Mouse (Mus musculus) lung, postnatal 25 days (tissue): ENCODE measurements at regions not wholly inside any gene's neighbourhood (a gene's known extent, or its start where the extent isn't known, plus 50 kb on each side); places are given as distances from the start of the nearest gene placed in this dataset.

Source experiments
- DNase-seq: peaks from one replicate; pipeline ENCODE4 v3.0.0; 2022; ENCODE audit warnings: low spot score

DNA sequence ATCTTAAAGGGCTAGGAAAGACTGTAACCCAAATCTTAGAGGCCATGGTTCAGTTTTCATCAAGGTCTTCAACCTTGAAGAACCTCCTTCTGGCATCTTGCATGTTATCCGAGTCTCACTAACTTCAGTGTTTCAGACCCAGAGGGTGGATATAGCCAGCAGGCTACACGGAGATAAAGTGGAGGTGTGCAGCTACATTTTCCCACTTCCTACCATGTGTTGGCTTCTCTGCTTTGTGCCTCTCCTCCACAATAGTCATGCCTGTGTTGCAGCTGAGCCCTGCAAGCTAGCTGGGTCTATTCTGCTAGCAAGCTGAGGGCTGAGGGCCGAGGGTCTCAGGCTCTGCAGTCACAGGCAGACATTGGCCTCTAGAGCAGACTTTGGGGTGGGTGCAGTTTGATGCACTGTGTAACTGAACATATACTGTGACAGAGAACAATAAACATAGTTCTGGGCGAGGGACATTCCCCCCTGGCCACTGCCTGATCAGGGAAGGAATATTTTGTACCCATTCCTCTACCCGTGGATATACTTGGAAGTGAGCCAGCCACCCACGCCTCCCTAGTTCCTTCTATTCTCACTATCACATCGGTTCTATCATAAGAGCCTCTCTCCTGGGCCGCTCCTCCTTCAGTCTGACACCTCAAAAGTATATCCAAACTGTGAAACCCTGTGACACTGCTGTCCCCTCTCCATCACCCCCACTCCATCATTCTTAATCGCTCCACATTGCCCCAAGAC is 152.6 kb upstream of the Mycn start:
- no peak for DNase-seq

DNA sequence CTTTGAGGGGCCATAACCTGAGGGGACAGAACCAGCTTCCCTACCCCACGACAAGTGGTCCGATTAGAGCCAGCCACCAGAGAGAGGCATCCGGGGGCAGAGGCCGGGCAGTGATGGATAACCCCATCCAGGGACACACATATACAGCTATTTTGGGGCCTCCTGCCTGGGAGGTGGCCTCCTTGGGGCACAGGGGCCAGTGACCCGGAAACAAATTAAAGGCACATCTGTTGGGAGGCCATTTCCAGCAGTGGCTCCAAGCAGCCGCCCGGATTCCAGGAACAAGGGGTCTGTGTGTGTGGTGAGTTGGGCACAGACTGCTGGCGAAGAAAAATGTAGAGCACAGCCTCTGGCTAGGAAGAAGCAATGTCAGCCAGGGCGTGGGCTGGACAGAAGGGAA is 144.2 kb upstream of the Mycn start:
- no peak for DNase-seq

DNA sequence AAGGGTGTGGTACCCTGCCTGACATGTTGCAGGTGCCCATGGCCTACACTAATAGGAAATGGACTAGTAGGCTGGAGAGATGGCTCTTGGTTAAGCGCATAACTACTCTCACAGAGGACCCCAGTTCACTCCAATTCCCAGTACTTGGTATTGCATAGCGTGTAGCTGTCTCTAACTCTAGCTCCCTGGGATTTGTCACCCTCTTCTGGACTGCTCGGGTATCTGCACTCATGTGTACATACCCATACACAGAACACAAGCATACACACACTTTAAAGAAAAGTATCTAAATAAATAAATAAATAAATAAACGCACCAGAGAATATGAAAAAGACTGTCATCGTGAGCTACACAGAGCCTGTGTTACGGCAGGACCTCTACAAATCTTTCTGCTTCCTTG is 143.8 kb upstream of the Mycn start:
- no peak for DNase-seq

DNA sequence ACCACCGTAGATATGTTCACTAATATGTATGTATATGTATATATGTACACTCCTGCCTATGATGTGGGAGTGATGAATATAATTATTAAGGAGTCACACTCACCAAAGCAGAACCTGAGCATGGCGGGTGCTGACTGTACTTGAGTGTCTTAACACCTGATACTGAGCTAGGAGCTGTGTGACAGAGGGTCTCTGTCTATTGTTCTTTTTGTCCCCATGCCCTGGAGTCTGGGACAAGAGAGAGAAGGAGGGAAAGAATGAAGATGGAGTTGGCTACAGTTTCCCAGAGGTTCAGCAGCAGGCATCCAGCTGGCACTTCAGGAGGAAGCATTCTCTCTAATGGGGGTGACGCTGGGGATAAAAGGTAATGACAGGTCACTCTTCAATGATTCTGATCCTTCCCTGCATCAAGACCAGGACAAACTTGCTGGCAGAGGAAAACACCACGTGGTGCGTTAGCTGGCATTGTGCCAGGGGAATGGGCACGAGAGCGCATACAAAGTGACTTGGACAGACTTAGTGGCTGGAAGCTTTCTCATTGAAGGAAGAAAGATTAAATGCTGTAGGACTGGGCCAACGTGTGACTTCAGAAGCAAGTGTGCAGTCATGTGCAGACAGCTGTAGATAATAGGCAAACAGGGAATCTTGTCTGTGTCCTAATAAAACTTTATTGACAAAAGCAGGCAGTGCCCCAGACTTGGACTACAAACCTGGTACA is 141.8 kb upstream of the Mycn start:
- DNase-seq, result no peak

DNA sequence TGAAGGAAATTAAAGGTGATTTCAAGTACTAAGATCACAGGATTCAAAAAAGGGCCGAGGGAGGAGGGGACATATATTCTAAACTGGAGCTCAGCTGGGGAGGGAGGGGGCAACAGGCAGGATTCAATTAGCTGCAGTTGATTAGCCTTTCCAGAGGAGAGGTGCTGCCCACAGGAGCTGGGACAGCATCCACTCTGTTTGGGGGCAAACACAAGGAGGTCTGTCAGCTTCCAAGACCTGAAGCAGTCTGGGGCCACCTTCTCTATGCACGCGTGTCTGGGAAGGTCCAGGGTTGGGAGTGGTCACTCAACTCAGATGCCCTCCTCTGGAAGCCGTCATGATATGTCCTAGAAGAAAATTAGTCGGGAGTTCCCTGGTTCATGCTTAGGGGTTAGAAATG is 139.1 kb upstream of the Mycn start:
- DNase-seq, result no peak

DNA sequence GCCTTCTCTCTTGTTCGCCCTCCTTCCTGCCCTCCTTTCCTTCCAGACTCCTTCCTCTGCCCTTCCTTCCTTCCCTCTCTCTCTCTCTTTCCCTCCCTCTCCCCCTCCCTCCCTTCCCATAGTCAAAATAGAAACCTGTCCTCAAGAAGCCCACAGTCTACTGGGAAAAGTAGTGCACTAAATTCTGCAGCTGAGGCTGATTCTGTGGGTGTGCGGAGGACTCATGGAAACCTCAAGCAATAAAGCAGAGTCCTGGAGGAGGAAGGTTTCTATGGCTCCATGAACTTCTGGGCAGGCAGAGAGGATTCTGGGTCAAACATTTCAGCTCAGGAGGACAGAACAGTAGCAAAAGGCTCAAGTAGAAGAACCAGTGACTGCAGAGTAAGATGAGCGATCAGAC is 138.1 kb upstream of the Mycn start:
- DNase-seq, result no peak

DNA sequence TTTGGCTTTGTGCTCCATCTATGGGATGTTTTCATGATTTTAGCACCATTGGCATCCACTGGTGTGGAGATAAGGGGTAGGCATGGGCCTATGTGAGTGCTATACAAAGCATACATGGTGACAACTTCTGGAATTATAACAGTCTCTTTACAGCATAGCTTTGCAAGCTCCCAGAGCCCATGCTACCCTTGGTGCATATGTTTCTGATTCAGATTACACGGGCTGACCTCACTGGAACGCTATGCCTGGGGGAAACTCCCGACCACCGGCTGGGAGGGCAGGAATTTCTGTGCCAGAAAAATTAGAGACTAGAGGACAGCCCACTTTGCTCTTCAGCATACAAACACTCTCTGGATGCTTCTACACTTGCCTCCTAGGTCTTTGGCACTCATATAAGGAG is 136.0 kb upstream of the Mycn start:
- no peak for DNase-seq

DNA sequence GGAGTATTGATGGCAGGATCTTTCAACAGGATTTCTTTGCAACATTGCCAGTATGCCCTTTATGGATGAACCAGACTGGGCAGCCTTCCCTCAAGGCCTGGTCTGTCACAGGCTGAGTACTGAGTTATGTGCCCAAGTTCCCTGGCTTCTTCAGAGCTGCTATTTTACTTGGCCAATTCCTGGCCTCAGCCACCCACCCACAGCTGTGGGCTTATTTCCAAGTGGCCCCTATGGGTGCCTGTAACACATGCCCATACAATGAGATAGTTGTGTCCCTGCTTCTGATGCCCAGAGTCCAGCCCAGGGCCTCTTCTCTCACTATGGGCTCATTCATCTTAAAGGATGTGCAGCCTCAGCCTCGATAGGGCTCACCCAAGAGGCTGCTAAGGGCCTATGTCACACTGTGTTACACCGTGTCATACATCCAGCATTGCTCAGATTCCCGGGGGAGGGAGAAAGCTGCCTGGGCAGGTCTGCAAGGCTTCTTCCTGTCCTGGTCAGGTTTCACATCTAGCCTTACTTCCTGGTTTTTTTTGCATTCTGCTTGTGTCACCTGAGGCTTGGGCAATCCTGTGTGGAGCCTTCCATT is 135.1 kb upstream of the Mycn start:
- DNase-seq, result no peak

DNA sequence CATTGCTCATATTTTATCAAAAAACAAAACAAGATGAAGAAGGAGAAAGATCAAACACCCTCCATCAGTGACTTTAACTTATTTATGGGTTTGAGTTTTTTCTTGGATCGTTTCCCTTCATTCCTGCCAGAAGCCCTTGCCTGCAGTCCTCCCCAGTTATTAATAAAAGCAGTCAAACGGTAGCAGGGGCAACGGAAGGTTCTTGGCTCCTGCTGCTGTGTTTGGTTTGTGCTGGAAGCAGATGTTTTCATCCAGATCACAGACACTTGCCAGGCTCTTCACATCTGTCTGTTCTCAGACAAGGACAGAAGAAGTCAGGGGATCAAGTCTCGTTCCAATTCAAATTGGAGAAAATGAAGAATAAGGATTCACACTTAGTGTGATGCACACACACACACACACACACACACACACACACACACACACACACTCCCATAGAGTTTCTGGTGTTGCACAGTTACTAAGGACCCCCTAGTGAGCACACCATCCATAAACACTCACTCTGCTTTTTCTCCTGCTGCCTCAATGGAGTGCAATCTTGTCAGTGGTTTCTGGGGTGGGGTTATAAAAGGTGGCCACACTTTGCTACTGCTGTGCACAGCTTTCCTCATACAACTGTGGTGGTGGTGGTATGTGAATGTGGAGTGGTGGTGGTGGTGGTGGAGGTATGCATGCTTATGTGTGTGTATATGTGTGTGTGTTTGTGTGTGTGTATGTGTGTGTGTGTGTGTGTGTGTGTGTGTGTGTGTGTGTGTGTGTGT is 131.6 kb upstream of the Mycn start:
- no peak for DNase-seq

DNA sequence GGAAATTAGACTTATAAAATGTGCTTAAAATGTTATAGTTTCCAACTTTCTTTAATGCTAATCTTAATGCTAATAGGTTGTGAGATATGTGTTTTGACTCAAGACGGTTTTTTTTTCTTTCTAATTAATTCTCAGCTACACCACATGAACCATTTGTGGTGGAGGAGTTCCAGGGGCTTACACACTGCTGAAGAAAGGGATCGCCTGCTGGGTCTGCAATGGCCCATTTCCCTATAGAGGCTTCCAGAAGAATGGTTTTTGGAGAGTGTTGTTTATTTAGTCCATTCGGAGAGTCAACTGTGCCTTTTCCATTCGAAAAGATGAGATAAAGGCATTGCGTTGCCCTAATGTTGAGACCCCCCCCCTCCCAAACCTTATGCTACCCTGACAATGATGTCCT is 125.6 kb upstream of the Mycn start:
- no peak for DNase-seq

DNA sequence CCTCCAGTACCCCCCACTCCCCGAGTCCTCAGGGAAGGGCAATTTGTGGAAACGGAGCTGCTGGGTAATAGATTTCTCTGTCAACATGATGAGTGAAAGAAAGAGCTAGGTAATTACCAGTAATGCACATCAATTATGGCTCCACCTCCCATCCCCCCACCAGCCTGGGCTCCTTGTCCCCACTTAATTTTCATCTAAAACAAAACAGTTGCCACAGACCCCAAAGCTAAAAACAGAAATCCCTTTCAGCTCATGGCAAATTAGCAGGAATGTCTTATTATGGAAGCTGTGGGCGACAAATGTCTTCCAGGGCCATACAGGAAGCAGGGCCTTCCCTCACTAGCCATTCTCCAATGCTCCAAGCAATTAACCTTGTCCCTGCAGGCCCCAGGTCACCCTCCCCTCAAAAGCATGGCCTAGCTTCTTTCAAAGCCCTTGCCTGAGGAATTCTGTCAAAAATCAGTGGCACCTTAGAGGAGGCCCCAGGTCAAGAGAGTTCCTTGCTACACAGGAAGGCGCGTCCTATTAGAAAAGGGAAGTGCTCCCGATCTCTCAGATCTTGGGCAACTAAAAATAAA is 125.0 kb upstream of the Mycn start:
- DNase-seq, result no peak

DNA sequence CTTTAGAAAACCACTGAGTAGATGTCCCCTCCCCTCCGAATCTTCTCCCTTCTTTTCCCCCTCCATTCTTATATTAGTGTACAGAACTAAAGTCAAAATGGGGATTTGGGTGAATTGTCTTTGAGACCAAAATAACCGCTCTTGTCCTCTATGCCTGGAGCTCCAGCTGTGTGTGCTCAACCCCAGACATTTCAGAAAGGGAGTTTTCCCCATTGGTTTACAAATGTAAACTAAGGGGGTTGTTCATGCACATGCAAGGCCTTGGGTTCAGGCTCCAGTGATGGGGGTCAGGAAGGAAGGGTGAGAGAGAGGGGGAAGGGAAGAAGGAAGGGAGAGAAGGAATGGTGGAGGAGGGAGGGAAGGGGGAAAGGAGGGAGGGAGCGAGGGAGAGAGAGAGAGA is 117.8 kb upstream of the Mycn start:
- DNase-seq, result no peak

DNA sequence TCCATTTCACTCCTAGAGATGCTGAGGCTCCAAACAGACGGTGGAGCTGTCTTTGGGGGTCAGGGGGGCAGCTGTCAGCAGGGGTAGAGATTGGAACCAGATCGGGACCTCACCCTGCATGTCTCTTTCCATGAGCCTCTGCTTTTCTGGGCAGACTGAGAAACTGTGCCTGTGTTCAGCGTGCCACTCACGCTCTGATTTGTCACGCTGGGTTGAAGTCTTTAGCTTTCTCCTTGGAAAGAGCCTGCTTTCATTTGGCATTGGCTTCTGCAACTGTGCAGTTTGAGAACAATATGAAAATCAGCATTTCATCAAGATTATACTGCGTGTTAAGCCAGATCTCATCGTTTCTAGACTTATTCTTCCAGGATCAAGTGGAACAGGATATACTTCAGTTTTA is 114.5 kb upstream of the Mycn start:
- DNase-seq, result no peak

DNA sequence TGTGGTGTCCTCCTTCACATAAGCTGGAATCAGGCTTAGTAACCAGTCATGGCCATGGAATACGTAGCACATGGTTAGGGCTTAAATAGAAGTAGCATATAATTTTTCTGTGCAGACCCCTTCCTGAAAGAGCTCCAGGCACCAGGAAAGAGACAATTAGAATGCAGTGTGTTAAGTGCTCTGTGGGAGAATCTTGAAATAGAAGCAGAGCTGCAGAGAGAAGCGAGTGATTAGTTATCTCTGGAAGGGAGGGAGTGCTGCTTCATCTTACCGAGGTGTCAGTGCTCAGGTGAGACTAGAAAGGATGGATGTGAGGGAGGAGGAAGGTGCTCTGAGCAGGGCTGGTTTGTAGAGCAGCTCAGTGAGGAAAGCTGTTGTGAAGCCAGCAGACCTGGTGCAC is 112.9 kb upstream of the Mycn start:
- no peak for DNase-seq

DNA sequence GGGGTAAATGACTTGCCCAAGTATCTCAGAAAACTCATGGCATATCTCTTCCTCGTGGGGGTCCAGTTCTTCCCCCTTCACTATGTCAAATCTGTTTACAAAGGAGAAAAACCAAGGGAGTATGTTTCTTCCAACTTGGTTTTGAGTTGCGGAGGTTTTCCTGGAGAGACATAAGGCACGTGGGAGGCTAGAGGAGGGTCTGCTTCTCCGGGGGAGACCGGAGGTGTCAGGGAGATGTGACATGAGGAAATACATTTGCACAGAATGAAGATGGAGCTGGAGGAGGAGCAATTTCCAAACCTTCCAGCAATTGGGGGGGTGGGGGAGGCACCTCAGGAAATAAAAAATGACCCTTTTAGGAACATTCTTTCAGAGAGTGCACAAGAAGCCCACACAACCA is 112.0 kb upstream of the Mycn start:
- no peak for DNase-seq

DNA sequence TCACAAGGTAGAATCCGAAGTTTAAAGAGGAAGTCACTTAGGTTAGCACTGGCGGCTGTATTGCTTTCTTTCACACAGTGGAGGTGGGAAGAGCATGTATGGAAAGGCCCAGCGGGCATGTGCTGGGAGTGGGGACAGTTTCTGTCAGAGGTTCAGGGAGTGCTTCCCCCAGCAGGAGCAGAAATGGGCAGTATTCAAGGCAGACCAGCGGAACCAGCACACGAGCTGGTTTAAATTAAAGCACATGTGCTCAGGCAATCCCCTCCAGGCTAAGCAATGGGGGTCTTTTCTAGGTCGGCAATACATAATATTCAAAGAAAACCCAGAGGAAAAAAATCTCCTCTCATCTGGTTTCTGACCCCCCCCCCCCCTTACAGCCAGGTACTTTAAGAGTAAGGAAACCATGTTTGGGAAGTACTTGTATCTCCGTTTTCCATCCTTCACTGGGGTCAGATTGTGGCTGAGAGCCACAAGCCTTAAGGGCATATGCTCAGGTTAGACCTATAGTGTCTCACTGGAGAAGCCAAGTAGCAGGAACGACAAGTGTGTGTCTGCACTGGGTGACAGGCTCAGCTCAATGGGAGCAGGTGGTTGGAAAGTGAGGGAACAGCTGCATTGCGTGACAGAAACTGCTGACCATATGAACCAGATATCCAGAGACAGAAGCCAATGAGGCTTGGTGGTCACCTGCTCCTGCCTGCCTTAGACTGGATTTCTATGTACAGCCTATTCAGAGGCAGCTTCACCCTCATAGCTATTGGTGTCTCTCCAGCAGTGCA is 111.3 kb upstream of the Mycn start:
- DNase-seq, result no peak

DNA sequence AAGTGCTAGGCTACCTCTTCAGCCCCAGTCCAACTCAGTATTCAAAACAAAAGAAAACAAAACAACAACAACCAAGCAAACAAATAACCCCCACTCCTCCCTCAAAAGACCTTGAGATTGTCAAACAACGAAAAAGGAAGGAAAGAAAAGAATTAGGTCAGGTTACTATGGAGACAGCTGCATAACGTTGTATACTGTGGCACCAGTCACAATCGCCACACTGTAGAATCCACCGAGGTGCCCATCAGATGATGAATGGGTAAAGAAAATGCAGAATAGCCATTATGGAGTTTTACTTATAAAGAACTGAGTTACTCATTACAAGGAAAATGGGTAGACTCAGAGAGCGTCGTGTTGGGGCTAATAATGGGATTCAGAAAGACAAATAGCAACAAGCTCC is 110.5 kb upstream of the Mycn start:
- DNase-seq, result no peak

DNA sequence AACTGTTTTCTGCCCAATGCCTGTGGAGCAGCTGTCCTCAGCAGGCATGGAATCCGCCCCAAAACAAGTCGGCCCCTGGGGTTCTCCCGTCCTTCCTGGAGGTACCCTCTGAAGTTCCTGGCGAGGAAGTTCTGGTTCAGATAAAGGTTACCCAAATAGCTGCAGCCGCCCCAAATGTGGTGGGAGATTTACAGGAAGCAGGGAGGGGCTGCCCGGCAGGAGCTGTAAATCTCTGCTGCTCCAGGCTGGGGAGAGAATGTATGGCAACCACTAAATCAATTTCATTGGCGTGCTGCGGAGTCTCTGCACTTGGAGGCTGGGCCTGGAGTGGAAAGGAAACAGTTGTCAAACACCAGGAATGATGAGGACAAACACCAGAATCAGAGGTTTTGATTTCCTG is 107.9 kb upstream of the Mycn start:
- no peak for DNase-seq

DNA sequence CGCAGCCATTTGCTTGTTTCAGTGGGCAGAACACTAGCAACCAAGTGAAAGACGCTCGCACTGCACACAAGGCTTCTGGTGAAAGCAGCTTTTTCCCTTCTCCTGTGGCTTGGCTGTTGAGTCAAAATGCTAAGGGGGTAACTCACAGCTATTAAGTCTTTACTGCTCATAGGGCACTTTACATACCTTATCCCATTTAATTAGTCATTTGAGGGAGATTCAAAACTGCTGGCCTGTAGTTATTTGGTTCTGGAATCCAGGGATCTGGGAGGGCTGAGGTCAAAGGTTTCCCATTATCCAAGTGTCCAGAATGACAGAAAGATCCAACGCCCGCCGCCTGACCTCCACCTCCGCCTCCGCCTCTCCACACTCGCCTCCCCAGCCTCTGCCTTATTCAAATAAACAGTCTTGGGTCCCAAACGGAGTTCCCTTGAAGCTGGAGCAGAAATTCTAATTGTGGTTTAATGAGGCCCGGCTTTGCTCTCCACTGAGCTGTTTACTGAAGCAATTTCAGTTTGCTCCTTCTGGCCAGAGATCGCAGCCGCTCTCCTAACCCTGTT is 106.5 kb upstream of the Mycn start:
- DNase-seq, result no peak

DNA sequence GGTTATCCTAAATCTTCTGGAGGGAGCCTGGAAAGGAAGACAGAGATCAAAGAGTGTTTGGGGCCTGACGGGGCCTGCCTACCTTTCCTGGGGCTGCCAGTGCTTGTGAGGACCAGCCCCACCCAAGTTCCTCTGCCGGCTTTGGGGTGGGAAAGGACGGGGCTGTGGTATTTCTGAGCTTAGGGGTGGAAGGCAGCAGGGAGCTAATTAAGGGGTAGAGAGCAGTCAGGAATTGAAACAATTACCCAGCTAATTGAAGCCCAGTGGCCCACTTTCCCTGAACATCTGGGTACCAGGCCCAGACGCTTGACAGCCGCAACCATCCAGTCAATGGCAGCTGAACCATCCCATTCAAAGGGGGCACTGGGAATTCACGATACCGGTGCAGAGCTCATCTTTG is 101.2 kb upstream of the Mycn start:
- DNase-seq, result no peak

DNA sequence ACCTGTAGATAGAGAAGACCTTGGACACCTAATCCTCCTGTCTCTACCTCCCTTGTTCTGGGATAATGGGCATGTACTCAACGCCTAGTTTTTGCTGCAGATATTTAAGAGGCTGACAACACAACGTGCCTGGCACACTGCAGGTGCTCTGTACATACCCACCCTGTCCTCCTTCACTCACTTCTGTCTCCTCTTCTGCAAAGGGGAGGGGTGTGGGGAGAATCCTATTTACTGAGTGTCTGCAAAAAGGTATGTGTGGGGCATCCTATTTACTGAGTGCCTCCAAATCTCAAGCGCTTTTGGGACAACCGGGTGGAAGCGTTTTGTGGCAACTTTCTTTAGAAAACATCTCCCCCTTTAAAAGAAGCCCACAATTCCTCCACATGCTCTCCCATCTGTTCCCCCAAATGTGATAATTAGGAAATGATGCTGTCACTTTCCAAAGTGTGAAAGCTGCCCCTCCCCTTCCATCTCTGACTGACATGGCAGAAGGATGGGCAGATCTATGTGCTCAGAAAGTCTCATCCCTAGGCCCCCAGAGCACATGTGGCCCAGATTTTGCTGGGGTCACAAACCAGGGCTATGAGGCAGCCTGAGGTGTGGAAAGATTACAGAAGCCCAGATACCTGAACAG is 93.5 kb upstream of the Mycn start:
- DNase-seq, result no peak
